Mouse (Mus musculus): ENCODE measurements around the gene Uckl1. TPM values are rescaled to one million over a fixed set of nuclear protein-coding genes. Genes with fewer than 3 reads are reported as not detected.

Gene Uckl1
- polyA plus RNA-seq, 1 experiment: 37.5 TPM

GRCm38 (mm10) chr2:181521491-181521890 is 63.2 kb downstream of the Uckl1 start:
- Histone ChIP-seq H3K27ac (ENCODE audit: insufficient read depth, low read length) (no peak overlapping the region), H3K9me3 (replicated peaks; ENCODE audit: control insufficient read depth, insufficient read depth, low read length, poor library complexity, severe bottlenecking) (no peaks in the 10 kb centered on the region), H3K36me3 (ENCODE audit: control insufficient read depth, insufficient read depth, low read length, poor library complexity, severe bottlenecking) (peaks cover 9% of the 10 kb centered on the region), H3K27me3 (ENCODE audit: control insufficient read depth, insufficient read depth, low read length, poor library complexity, severe bottlenecking) (no peaks in the 10 kb centered on the region), H3K9ac (ENCODE audit: low read depth, poor library complexity, severe bottlenecking) (peak overlapping the region; percentile 93), H3K4me1 (ENCODE audit: control insufficient read depth, insufficient read depth, low read length) (no peaks in the 10 kb centered on the region), H3K4me3 (ENCODE audit: low read depth, low read length) (peak overlapping the region; percentile 80)
- TF ChIP-seq EP300 (IDR thresholded peaks at IDR 0.05; ENCODE audit: insufficient read depth, low read depth, low read length): no peak

GRCm38 (mm10) chr2:181520936-181521227 is 63.8 kb downstream of the Uckl1 start:
- TF ChIP-seq EP300 (IDR thresholded peaks at IDR 0.05; ENCODE audit: insufficient read depth, low read depth, low read length): no peak
- TF ChIP-seq CTCF (IDR thresholded peaks at IDR 0.05; ENCODE audit: low read depth, low read length): no peak
- no peak for TF ChIP-seq POLR2A (IDR thresholded peaks at IDR 0.05; ENCODE audit: insufficient read depth, low read length)

GRCm38 (mm10) chr2:181520118-181520935 is 64.4 kb downstream of the Uckl1 start, which contains the start of gene Dnajc5:
Gene Dnajc5 (plus strand): TSS chr2:181520485.
- Histone ChIP-seq H3K36me3 (ENCODE audit: control insufficient read depth, insufficient read depth, low read length, poor library complexity, severe bottlenecking) (peaks cover 17% of the 10 kb centered on the region), H3K4me3 (ENCODE audit: low read depth, low read length) (peak within 1 kb of the TSS; percentile 65), H3K9ac (ENCODE audit: low read depth, poor library complexity, severe bottlenecking) (peak within 1 kb of the TSS; percentile 93), H3K9me3 (replicated peaks; ENCODE audit: control insufficient read depth, insufficient read depth, low read length, poor library complexity, severe bottlenecking) (no peaks in the 10 kb centered on the region), H3K27me3 (ENCODE audit: control insufficient read depth, insufficient read depth, low read length, poor library complexity, severe bottlenecking) (no peaks in the 10 kb centered on the region), H3K27ac (ENCODE audit: insufficient read depth, low read length) (peak within 1 kb of the TSS; percentile 96), H3K4me1 (ENCODE audit: control insufficient read depth, insufficient read depth, low read length) (no peaks in the 10 kb centered on the region)
- TF ChIP-seq EP300 (IDR thresholded peaks at IDR 0.05; ENCODE audit: insufficient read depth, low read depth, low read length): no peak
- TF ChIP-seq CTCF (IDR thresholded peaks at IDR 0.05; ENCODE audit: low read depth, low read length): no peak
- no peak for TF ChIP-seq POLR2A (IDR thresholded peaks at IDR 0.05; ENCODE audit: insufficient read depth, low read length)

More at GRCm38 (mm10) chr2:181520936-181521227, 63.8 kb downstream of the Uckl1 start:
- H3K36me3 ChIP-seq (ENCODE audit: control insufficient read depth, insufficient read depth, low read length, poor library complexity, severe bottlenecking): peaks cover 14% of the 10 kb centered on the region
- H3K27me3 ChIP-seq (ENCODE audit: control insufficient read depth, insufficient read depth, low read length, poor library complexity, severe bottlenecking): no peaks in the 10 kb centered on the region
- H3K9ac ChIP-seq (ENCODE audit: low read depth, poor library complexity, severe bottlenecking): peak overlapping the region; percentile 93
- no peaks in the 10 kb centered on the region for H3K4me1 ChIP-seq (ENCODE audit: control insufficient read depth, insufficient read depth, low read length)
- H3K9me3 ChIP-seq (replicated peaks; ENCODE audit: control insufficient read depth, insufficient read depth, low read length, poor library complexity, severe bottlenecking): no peaks in the 10 kb centered on the region
- peak overlapping the region; percentile 72; the same call in 1 of the 2 replicates for H3K27ac ChIP-seq (ENCODE audit: insufficient read depth, low read length)
- H3K4me3 ChIP-seq (ENCODE audit: low read depth, low read length): peak overlapping the region; percentile 65

GRCm38 (mm10) chr2:181519201-181519600 is 65.5 kb downstream of the Uckl1 start:
- TF ChIP-seq POLR2A (IDR thresholded peaks at IDR 0.05; ENCODE audit: insufficient read depth, low read length): no peak
- no peak for TF ChIP-seq EP300 (IDR thresholded peaks at IDR 0.05; ENCODE audit: insufficient read depth, low read depth, low read length)
- no peak for TF ChIP-seq CTCF (IDR thresholded peaks at IDR 0.05; ENCODE audit: low read depth, low read length)
- Histone ChIP-seq H3K4me1 (ENCODE audit: control insufficient read depth, insufficient read depth, low read length) (no peaks in the 10 kb centered on the region), H3K9me3 (replicated peaks; ENCODE audit: control insufficient read depth, insufficient read depth, low read length, poor library complexity, severe bottlenecking) (no peaks in the 10 kb centered on the region), H3K27me3 (ENCODE audit: control insufficient read depth, insufficient read depth, low read length, poor library complexity, severe bottlenecking) (no peaks in the 10 kb centered on the region), H3K4me3 (ENCODE audit: low read depth, low read length) (peak overlapping the region; percentile 49), H3K9ac (ENCODE audit: low read depth, poor library complexity, severe bottlenecking) (peak overlapping the region; percentile 93), H3K36me3 (ENCODE audit: control insufficient read depth, insufficient read depth, low read length, poor library complexity, severe bottlenecking) (peaks cover 28% of the 10 kb centered on the region), H3K27ac (ENCODE audit: insufficient read depth, low read length) (peak overlapping the region; percentile 96)

Other genes with a start within 250 kb of the Uckl1 start
- 11.5 and 13.5 TPM in 2 replicates for gene Zgpat, start 220.0 kb downstream of the Uckl1 start, polyA plus RNA-seq (2011; ENCODE audit: insufficient read depth, insufficient read length, low read depth, missing spikeins)
- 29.1 and 35.4 TPM in 2 replicates for gene Arfrp1, start 219.5 kb downstream of the Uckl1 start, polyA plus RNA-seq (2011; ENCODE audit: insufficient read depth, insufficient read length, low read depth, missing spikeins)
- 3.9 and 6.3 TPM in 2 replicates for gene Lime1, start 204.8 kb downstream of the Uckl1 start, polyA plus RNA-seq (2011; ENCODE audit: insufficient read depth, insufficient read length, low read depth, missing spikeins)
- gene Zbtb46, start 125.5 kb downstream of the Uckl1 start, polyA plus RNA-seq (2011; ENCODE audit: insufficient read depth, insufficient read length, low read depth, missing spikeins): 4.3 and 5.4 TPM in 2 replicates
- gene Abhd16b, start 91.7 kb downstream of the Uckl1 start, polyA plus RNA-seq (2011; ENCODE audit: insufficient read depth, insufficient read length, low read depth, missing spikeins): not detected in 2 replicates
- 144 and 145 TPM in 2 replicates for gene Tpd52l2, start 87.8 kb downstream of the Uckl1 start, polyA plus RNA-seq (2011; ENCODE audit: insufficient read depth, insufficient read length, low read depth, missing spikeins)
- 58.7 and 59.0 TPM in 2 replicates for gene Dnajc5, start 64.4 kb downstream of the Uckl1 start, polyA plus RNA-seq (2011; ENCODE audit: insufficient read depth, insufficient read length, low read depth, missing spikeins)
- gene Prpf6, start 7.0 kb upstream of the Uckl1 start, polyA plus RNA-seq (2011; ENCODE audit: insufficient read depth, insufficient read length, low read depth, missing spikeins): 80.1 and 80.4 TPM in 2 replicates
- 14.6 and 14.7 TPM in 2 replicates for gene Zfp512b, start 7.9 kb upstream of the Uckl1 start, polyA plus RNA-seq (2011; ENCODE audit: insufficient read depth, insufficient read length, low read depth, missing spikeins)
- 12.5 and 14.7 TPM in 2 replicates for gene Samd10, start 14.3 kb upstream of the Uckl1 start, polyA plus RNA-seq (2011; ENCODE audit: insufficient read depth, insufficient read length, low read depth, missing spikeins)
- 1.2 and 1.6 TPM in 2 replicates for gene Gm29797, start 72.1 kb upstream of the Uckl1 start, polyA plus RNA-seq (2011; ENCODE audit: insufficient read depth, insufficient read length, low read depth, missing spikeins)
- gene Sox18, start 86.7 kb upstream of the Uckl1 start, polyA plus RNA-seq (2011; ENCODE audit: insufficient read depth, insufficient read length, low read depth, missing spikeins): 0.49 and 0.68 TPM in 2 replicates
- 13.0 and 15.3 TPM in 2 replicates for gene Tcea2, start 95.4 kb upstream of the Uckl1 start, polyA plus RNA-seq (2011; ENCODE audit: insufficient read depth, insufficient read length, low read depth, missing spikeins)
- gene Rgs19, start 109.1 kb upstream of the Uckl1 start, polyA plus RNA-seq (2011; ENCODE audit: insufficient read depth, insufficient read length, low read depth, missing spikeins): 36.3 and 46.5 TPM in 2 replicates
- not detected in 2 replicates for gene Lkaaear1, start 113.5 kb upstream of the Uckl1 start, polyA plus RNA-seq (2011; ENCODE audit: insufficient read depth, insufficient read length, low read depth, missing spikeins)
- 0.78 and 1.2 TPM in 2 replicates for gene Oprl1, start 130.1 kb upstream of the Uckl1 start, polyA plus RNA-seq (2011; ENCODE audit: insufficient read depth, insufficient read length, low read depth, missing spikeins)
- 0.13 TPM in 1 of 2 replicates, not detected in the other for gene Myt1, start 178.4 kb upstream of the Uckl1 start, polyA plus RNA-seq (2011; ENCODE audit: insufficient read depth, insufficient read length, low read depth, missing spikeins)